Mouse (Mus musculus): Measurements from ENCODE around the gene Mgat4b.

DNA sequence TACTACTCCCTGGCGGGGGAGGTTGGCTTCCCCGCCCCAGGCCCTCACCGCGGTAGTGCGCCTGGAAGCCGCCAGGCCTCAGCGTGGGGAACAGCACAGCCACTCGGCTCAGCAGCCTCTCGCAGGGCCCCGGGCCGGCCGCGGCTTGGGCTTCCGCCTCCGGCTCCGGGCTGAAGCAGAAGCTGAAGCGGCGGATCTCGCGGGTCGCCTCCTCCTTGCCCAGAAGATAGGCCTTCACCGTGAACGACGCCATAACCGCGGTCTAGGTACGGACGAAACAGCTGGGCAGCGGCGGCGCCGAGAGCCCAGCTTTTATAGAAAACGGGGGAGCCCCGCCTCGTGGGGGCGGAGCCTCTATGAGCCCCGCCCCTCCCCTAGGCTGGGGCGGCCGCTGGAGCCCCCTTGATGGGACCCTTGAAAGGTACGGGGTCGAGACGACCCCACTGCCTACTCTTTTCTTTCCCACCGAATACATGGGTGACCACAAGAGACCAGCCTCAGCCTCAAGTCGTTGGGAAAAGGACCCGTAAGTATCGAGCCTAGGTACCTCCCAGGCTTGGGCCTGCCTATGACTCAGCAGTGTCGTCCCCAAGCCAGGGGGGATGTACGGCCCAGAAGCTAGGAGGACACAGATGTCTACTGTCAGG lies at the start of gene Mgat4b, which contains the start of gene Sqstm1:
- TF ChIP-seq CTCF (conservative IDR thresholded peaks at IDR 0.05; ENCODE audit: low read length) (no peak), NANOG (IDR thresholded peaks at IDR 0.05; ENCODE audit: borderline replicate concordance, low read length) (no peak), POU5F1 (IDR thresholded peaks at IDR 0.05; ENCODE audit: borderline replicate concordance, low read length) (no peak)
